Mouse (Mus musculus): ENCODE measurements around the gene D17Wsu92e. TPM values are rescaled to one million over a fixed set of nuclear protein-coding genes. Genes with fewer than 3 reads are reported as not detected.

D17Wsu92e gene
- polyA plus RNA-seq, 1 experiment from 2014 or later, result 10.9 TPM

GRCm38 (mm10) chr17:27781059-27781687 is 39.3 kb downstream of the D17Wsu92e start:
- 79% methylated on average over 5 of the region's 5 CpGs for whole genome bisulfite sequencing
- peaks cover 3% of the 10 kb centered on the region; the same call in 1 of the 2 replicates for H3K36me3 ChIP-seq (ENCODE audit: control insufficient read depth, insufficient read depth, low read length)
- no peak for ATAC-seq (ENCODE audit: low FRiP score)

GRCm38 (mm10) chr17:27779755-27780154 is 40.7 kb downstream of the D17Wsu92e start:
- Histone ChIP-seq H3K27me3 (ENCODE audit: control insufficient read depth, insufficient read depth, low read length) (no peaks in the 10 kb centered on the region), H3K4me2 (replicated peaks; ENCODE audit: low read depth, low read length) (no peak overlapping the region), H3K27ac (ENCODE audit: low read depth, low read length) (no peak overlapping the region), H3K36me3 (ENCODE audit: control insufficient read depth, insufficient read depth, low read length) (no peaks in the 10 kb centered on the region), H3K9ac (ENCODE audit: low read depth, low read length) (no peak overlapping the region), H3K9me3 (ENCODE audit: control insufficient read depth, low read length) (no peaks in the 10 kb centered on the region), H3K4me3 (ENCODE audit: low read depth, low read length) (no peak overlapping the region), H3K4me1 (replicated peaks; ENCODE audit: control insufficient read depth, insufficient read depth, low read length) (no peaks in the 10 kb centered on the region)
- DNase-seq (ENCODE audit: low spot score) (no peak), ATAC-seq (ENCODE audit: low FRiP score) (no peak)
- WGBS, result 73% methylated on average over 3 of the region's 3 CpGs

More at GRCm38 (mm10) chr17:27781059-27781687, 39.3 kb downstream of the D17Wsu92e start:
- Histone ChIP-seq H3K9me3 (ENCODE audit: control insufficient read depth, low read length) (no peaks in the 10 kb centered on the region), H3K4me1 (replicated peaks; ENCODE audit: control insufficient read depth, insufficient read depth, low read length) (no peaks in the 10 kb centered on the region), H3K9ac (ENCODE audit: low read depth, low read length) (no peak overlapping the region), H3K4me3 (ENCODE audit: low read depth, low read length) (no peak overlapping the region), H3K27ac (ENCODE audit: low read depth, low read length) (no peak overlapping the region), H3K27me3 (ENCODE audit: control insufficient read depth, insufficient read depth, low read length) (no peaks in the 10 kb centered on the region), H3K4me2 (replicated peaks; ENCODE audit: low read depth, low read length) (no peak overlapping the region)
- no peak for DNase-seq (ENCODE audit: low spot score)

- 97% methylated on average over 9 of the region's 9 CpGs for WGBS
- ATAC-seq (ENCODE audit: low FRiP score) (no peak), DNase-seq (ENCODE audit: low spot score) (no peak)
- Histone ChIP-seq H3K4me3 (ENCODE audit: low read depth, low read length) (no peak overlapping the region), H3K9me3 (ENCODE audit: control insufficient read depth, low read length) (no peaks in the 10 kb centered on the region), H3K27ac (ENCODE audit: low read depth, low read length) (no peak overlapping the region), H3K4me2 (replicated peaks; ENCODE audit: low read depth, low read length) (no peak overlapping the region), H3K36me3 (ENCODE audit: control insufficient read depth, insufficient read depth, low read length) (0 out of 2 replicates have a peak, but pooled peaks cover 2% of the 10 kb centered on the region), H3K9ac (ENCODE audit: low read depth, low read length) (no peak overlapping the region), H3K4me1 (replicated peaks; ENCODE audit: control insufficient read depth, insufficient read depth, low read length) (no peaks in the 10 kb centered on the region), H3K27me3 (ENCODE audit: control insufficient read depth, insufficient read depth, low read length) (no peaks in the 10 kb centered on the region)
Observed at GRCm38 (mm10) chr17:27778671-27779355, 41.6 kb downstream of the D17Wsu92e start.

- H3K9ac ChIP-seq (ENCODE audit: low read depth, low read length), result no peak overlapping the region
- no peaks in the 10 kb centered on the region for H3K4me1 ChIP-seq (replicated peaks; ENCODE audit: control insufficient read depth, insufficient read depth, low read length)
- H3K9me3 ChIP-seq (ENCODE audit: control insufficient read depth, low read length), result no peaks in the 10 kb centered on the region
- no peak overlapping the region for H3K4me2 ChIP-seq (replicated peaks; ENCODE audit: low read depth, low read length)
- no peak overlapping the region for H3K27ac ChIP-seq (ENCODE audit: low read depth, low read length)
- H3K27me3 ChIP-seq (ENCODE audit: control insufficient read depth, insufficient read depth, low read length), result no peaks in the 10 kb centered on the region
- H3K4me3 ChIP-seq (ENCODE audit: low read depth, low read length), result no peak overlapping the region
- DNase-seq (ENCODE audit: low spot score) (no peak), ATAC-seq (ENCODE audit: low FRiP score) (no peak)
- H3K36me3 ChIP-seq (ENCODE audit: control insufficient read depth, insufficient read depth, low read length), result 0 out of 2 replicates have a peak, but pooled peaks cover 2% of the 10 kb centered on the region
- WGBS, result 84% methylated on average over 6 of the region's 6 CpGs
Observed at GRCm38 (mm10) chr17:27777823-27778222, 42.6 kb downstream of the D17Wsu92e start.

GRCm38 (mm10) chr17:27774198-27774597 is 46.2 kb downstream of the D17Wsu92e start:
- Histone ChIP-seq H3K4me3 (ENCODE audit: low read depth, low read length) (no peak overlapping the region), H3K4me2 (replicated peaks; ENCODE audit: low read depth, low read length) (no peak overlapping the region), H3K27me3 (ENCODE audit: control insufficient read depth, insufficient read depth, low read length) (no peaks in the 10 kb centered on the region), H3K4me1 (replicated peaks; ENCODE audit: control insufficient read depth, insufficient read depth, low read length) (no peaks in the 10 kb centered on the region), H3K9ac (ENCODE audit: low read depth, low read length) (no peak overlapping the region), H3K9me3 (ENCODE audit: control insufficient read depth, low read length) (no peaks in the 10 kb centered on the region), H3K27ac (ENCODE audit: low read depth, low read length) (no peak overlapping the region), H3K36me3 (ENCODE audit: control insufficient read depth, insufficient read depth, low read length) (0 out of 2 replicates have a peak, but pooled peaks cover 2% of the 10 kb centered on the region)
- ATAC-seq (ENCODE audit: low FRiP score) (no peak), DNase-seq (ENCODE audit: low spot score) (no peak)
- WGBS, result 95% methylated on average over 3 of the region's 3 CpGs

- Histone ChIP-seq H3K9ac (ENCODE audit: low read depth, low read length) (no peak overlapping the region), H3K4me1 (replicated peaks; ENCODE audit: control insufficient read depth, insufficient read depth, low read length) (no peaks in the 10 kb centered on the region), H3K4me3 (ENCODE audit: low read depth, low read length) (no peak overlapping the region), H3K36me3 (ENCODE audit: control insufficient read depth, insufficient read depth, low read length) (0 out of 2 replicates have a peak, but pooled peaks cover 5% of the 10 kb centered on the region), H3K4me2 (replicated peaks; ENCODE audit: low read depth, low read length) (no peak overlapping the region), H3K9me3 (ENCODE audit: control insufficient read depth, low read length) (no peaks in the 10 kb centered on the region), H3K27ac (ENCODE audit: low read depth, low read length) (no peak overlapping the region), H3K27me3 (ENCODE audit: control insufficient read depth, insufficient read depth, low read length) (no peaks in the 10 kb centered on the region)
- no peak for DNase-seq (ENCODE audit: low spot score)
- 91% methylated on average over 6 of the region's 6 CpGs for WGBS
- no peak for ATAC-seq (ENCODE audit: low FRiP score)
Observed at GRCm38 (mm10) chr17:27771616-27772015, 48.8 kb downstream of the D17Wsu92e start.

- Histone ChIP-seq H3K36me3 (ENCODE audit: control insufficient read depth, insufficient read depth, low read length) (peaks cover 6% of the 10 kb centered on the region; the same call in 1 of the 2 replicates), H3K9ac (ENCODE audit: low read depth, low read length) (no peak overlapping the region), H3K4me2 (replicated peaks; ENCODE audit: low read depth, low read length) (no peak overlapping the region), H3K27me3 (ENCODE audit: control insufficient read depth, insufficient read depth, low read length) (no peaks in the 10 kb centered on the region), H3K27ac (ENCODE audit: low read depth, low read length) (no peak overlapping the region), H3K4me3 (ENCODE audit: low read depth, low read length) (no peak overlapping the region), H3K4me1 (replicated peaks; ENCODE audit: control insufficient read depth, insufficient read depth, low read length) (no peaks in the 10 kb centered on the region), H3K9me3 (ENCODE audit: control insufficient read depth, low read length) (no peaks in the 10 kb centered on the region)
- ATAC-seq (ENCODE audit: low FRiP score) (no peak), DNase-seq (ENCODE audit: low spot score) (peak; percentile 86)
- 65% methylated on average over 8 of the region's 8 CpGs for WGBS
Observed at GRCm38 (mm10) chr17:27768817-27769542, 51.5 kb downstream of the D17Wsu92e start.

GRCm38 (mm10) chr17:27767543-27767942 is 52.9 kb downstream of the D17Wsu92e start:
- 88% methylated on average over 12 of the region's 12 CpGs for WGBS
- ATAC-seq (ENCODE audit: low FRiP score) (no peak), DNase-seq (ENCODE audit: low spot score) (no peak)
- H3K4me2 ChIP-seq (replicated peaks; ENCODE audit: low read depth, low read length), result no peak overlapping the region
- no peak overlapping the region for H3K27ac ChIP-seq (ENCODE audit: low read depth, low read length)
- H3K36me3 ChIP-seq (ENCODE audit: control insufficient read depth, insufficient read depth, low read length), result peaks cover 6% of the 10 kb centered on the region; the same call in 1 of the 2 replicates
- no peaks in the 10 kb centered on the region for H3K4me1 ChIP-seq (replicated peaks; ENCODE audit: control insufficient read depth, insufficient read depth, low read length)
- H3K27me3 ChIP-seq (ENCODE audit: control insufficient read depth, insufficient read depth, low read length), result no peaks in the 10 kb centered on the region
- no peaks in the 10 kb centered on the region for H3K9me3 ChIP-seq (ENCODE audit: control insufficient read depth, low read length)
- H3K9ac ChIP-seq (ENCODE audit: low read depth, low read length), result no peak overlapping the region
- no peak overlapping the region for H3K4me3 ChIP-seq (ENCODE audit: low read depth, low read length)
